Mouse (Mus musculus) gastrocnemius, postnatal 36 days (tissue): ENCODE measurements around the gene Focad. TPM values are rescaled to one million over a fixed set of nuclear protein-coding genes. Genes with fewer than 3 reads are reported as not detected.
"Not testable (repeated sequence)": the region's sequence is repeated elsewhere in the genome, so short reads cannot be mapped to it uniquely, and the experiment has no call there.

Experiments used
- DNase-seq, 2 experiments: peaks; one replicate each; pipeline ENCODE4 v3.0.0; 2022
- intact Hi-C: fragments of 180-260 bp; cut with DNase I; formaldehyde crosslinking; loops from one replicate; pipeline ENCODE4 v1.15.1; 2025
- total RNA-seq, 2 experiments: library from RNA; stranded (reverse); gene quantifications; 2 replicates each; pipeline ENCODE4 v1.2.3; 2021

Focad gene
- total RNA-seq, 2 experiments from 2014 or later, result 8.5 to 10.9 TPM

DNA sequence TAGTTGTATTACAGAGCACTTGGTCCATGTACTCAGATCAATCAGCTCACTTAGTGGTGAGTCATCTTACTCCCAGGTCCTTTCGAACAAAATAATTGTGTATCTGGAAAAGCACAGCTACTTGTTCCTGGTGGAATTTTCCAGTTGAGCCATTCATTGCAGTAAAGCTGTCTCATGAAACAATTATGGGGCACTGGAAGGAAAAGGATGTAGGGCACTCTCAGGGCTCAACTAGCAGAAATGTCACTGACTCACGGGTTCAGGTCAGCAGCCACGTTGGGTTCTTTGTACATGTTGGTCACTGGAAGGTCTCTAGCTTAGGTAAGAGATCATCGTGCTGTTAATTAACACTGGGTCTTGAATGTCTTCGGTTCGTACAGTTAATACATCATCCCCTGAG lies 275.5 kb downstream of the Focad start:
- intact Hi-C loops, result no loop called here
- no peak for DNase-seq

- no peak for DNase-seq
- intact Hi-C loops, result no loop called here
Measured at GRCm38 (mm10) chr4:88370819-88371218, 276.4 kb downstream of the Focad start.

DNA sequence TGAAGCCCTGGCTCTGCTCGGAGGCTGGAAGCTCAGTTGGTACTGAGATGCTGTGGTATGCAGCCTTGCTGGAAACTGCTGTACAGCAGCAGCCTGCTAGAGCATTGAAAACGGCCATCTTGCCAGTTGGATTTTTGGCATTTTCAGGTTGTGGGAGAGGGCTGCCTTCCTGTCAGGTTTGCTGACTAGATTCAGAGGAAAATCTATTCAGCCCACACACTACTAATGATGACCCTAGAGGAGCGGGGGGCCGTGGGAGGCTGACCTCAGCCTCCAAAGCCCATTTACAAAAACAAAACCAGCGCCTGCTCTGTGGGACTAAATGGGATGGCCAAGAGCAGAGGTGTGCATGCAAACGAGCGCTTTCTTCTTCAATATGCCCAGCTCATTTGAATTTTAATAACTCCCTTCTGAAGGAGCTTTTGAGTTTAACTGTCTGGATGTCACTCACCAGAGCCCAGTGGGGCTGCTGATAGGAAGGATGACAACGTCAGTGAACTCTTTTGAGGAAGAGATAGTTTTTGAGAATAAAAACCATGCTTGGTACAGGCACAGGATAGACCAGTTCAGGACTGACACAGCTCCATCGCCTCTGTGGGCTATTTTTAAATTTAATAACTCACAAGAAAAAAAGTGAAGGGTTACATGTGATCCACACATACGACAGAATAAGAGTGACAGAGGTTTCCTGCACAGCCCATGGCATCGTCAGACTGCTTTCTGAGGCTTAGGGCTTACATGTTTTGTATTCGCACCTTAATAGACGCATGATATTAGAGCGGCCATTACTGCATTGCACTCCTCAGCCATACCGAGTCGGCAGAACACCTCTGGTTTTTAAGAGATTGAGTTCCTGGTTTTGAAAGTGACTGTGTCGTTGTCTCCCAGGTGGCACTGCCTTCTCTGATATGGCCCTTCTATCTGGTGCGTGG lies 278.1 kb downstream of the Focad start:
- intact Hi-C loops, result no loop called here
- DNase-seq, result no peak

DNA sequence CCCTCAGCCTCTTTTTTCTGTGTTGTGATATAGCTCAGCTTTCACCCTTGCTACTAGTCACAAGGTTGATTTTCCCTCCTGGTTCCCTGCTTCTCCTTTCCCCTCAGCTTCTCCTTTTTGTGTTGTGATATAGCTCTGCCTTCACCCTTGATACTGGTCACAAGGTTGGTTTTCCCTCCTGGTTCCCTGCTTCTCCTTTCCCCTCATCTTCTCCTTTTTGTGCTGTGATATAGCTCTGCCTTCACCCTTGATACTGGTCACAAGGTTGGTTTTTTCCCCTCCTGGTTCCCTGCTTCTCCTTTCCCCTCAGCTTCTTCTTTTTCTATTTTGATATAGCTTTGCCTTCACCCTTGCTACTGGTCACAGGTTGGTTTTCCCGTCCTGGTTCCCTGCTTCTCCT lies 295.6 kb downstream of the Focad start:
- DNase-seq, result no peak
- intact Hi-C loops, result no loop called here

DNA sequence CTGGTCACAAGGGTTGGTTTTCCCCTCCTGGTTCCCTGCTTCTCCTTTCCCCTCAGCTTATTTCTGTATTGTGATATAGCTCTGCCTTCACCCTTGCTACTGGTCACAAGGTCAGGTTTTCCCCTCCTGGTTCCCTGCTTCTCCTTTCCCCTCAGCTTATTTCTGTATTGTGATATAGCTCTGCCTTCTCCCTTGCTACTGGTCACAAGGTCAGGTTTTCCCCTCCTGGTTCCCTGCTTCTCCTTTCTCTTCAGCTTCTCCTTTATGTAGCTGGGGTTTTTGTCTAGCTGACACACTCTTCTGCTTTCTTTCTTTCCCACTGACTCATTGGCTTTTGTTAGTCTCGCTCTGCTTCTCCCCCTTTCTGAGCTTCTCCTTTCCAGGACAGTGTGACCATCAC lies 296.2 kb downstream of the Focad start:
- DNase-seq, intact Hi-C loops: not testable (repeated sequence)

DNA sequence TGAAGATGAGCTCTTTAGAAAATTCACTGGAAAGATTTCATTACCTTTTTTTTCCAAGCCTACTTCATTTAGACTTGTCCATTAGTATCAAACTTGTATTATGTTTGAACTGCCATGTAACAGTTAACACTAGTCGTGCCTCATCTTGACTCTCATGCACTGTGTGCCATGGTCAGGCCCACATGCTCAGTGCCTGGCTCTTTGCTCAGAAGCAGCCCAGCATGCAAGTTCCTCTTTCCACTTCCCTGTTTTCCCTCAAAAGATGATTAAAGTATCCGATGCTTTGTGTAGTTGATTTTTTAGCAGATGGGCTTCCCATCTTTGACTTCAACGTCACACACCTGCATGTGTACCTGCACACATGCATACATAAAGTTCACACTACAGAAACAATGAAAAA lies 301.3 kb downstream of the Focad start:
- intact Hi-C loops, result no loop called here
- DNase-seq, result no peak

- no peak for DNase-seq
- intact Hi-C loops, result no loop called here
Measured at GRCm38 (mm10) chr4:88396995-88397521, 302.6 kb downstream of the Focad start.

DNA sequence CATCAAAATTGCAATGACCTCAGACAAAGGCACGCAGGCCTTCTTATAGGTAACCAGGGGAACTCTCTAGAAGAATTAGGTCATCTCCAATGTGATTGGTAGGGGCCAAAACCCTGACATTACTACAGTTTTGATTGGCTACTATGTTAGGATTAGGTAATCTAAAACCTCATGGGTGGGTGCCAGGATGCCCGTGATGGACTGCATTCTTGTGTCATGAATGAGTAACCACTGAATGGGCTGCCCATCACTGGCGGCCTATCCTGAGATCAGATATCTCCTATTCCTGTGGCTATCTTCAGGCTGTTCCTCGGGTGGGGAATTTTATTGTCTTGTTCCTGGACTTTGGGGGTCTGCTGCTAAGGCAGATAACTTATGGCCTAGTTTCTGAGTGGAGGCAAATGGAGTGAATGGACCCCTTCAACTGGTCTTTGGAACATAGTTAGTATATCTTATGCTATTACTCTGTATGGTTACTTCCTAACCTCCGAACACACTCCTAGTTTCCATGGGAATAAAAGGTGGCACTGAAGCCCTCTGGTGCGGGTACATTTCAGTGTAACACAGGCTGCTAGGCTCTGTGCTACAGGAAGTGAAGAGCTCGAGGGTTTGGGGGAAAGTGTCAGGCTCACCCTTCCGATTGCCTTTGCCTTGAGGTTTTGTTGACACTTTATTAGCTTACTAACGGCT lies 306.0 kb downstream of the Focad start:
- intact Hi-C loops, result no loop called here
- no peak for DNase-seq

GRCm38 (mm10) chr4:88400992-88401313 lies 306.5 kb downstream of the Focad start:
- no peak for DNase-seq
- intact Hi-C loops, result no loop called here

DNA sequence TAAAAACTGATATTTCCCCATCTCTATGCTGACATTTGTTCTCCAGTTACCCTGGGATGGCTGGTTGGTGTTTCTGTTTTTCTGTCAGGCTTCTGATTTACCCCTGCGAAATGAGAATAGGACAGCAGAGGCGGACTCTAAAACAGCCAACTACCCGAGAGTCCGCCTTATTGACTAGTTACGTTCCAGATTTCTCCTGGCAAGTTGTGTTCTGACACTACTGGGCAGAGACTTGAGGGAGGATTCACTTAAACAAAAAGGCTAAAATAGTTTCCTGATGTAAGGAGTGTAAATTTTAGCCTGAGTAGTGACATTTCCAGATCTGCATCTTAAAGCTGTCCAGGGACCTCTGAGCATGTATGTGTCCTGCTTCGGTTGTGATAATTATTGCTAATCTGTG lies 308.5 kb downstream of the Focad start:
- intact Hi-C loops, result no loop called here
- DNase-seq, result no peak

GRCm38 (mm10) chr4:88406887-88407696 lies 312.7 kb downstream of the Focad start:
- intact Hi-C loops, result no loop called here
- DNase-seq, result no peak

DNA sequence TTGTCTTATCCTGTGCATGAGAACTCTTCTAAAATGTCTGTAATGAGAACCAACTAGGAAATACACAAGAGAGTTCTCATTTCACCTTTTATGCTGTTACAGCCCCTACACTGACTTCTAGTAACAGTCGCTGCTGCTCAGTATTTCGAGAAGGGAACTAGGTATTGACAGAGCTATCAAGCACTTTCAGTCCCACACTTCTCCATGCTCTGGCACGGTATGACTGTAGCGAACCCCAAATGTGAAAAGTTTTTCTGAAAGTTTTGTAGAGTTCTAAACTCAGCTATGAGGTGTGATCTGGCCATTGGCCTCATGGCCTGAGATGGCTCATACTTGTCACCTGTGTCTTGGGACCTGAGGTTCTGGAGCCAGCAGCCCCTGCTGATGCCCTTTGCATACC lies 314.9 kb downstream of the Focad start:
- intact Hi-C loops, result no loop called here
- DNase-seq, result no peak

DNA sequence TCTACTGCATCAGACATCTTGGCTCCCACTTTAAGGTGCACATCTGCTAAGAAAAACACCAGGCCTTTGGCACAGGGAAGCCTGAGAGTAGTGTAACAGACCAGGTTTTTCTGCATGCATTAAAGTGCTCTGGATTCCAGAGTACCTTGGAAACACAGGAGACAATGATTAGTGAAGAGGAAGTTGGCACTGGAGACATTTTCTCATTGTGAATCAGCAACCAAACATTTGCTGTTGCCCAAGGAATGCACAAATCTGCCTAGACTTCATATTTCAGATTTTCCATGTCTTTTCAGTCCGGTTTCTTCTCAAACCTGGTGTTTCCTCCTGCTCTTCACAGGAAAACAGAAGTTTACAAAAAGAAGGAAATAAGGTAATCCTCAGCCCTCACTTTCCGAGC lies 317.9 kb downstream of the Focad start:
- intact Hi-C loops, result no loop called here
- DNase-seq, result no peak

- intact Hi-C loops, result no loop called here
- no peak for DNase-seq
Measured at GRCm38 (mm10) chr4:88415017-88415416, 320.6 kb downstream of the Focad start.

GRCm38 (mm10) chr4:88419378-88419777 lies 324.9 kb downstream of the Focad start:
- no peak for DNase-seq
- intact Hi-C loops, result no loop called here

DNA sequence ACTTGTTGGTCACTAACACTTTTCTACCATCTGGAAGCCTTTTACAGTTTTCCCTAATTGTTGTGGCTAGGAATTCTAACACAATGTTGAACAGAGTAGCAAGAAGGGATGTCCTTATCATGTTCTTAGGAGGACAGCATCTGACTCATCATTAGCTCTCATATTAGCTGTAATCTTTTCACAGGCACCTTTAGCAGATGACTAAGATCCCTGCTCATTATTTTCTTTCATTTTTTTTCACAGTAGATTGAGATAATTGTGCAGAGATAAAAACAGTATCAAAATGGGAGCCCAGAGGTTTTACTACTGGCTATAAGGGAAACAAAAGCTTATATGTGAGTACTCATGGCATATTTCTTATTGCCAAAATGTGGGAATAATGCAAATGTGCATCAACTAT lies 330.1 kb downstream of the Focad start:
- intact Hi-C loops, result no loop called here
- DNase-seq, result no peak

DNA sequence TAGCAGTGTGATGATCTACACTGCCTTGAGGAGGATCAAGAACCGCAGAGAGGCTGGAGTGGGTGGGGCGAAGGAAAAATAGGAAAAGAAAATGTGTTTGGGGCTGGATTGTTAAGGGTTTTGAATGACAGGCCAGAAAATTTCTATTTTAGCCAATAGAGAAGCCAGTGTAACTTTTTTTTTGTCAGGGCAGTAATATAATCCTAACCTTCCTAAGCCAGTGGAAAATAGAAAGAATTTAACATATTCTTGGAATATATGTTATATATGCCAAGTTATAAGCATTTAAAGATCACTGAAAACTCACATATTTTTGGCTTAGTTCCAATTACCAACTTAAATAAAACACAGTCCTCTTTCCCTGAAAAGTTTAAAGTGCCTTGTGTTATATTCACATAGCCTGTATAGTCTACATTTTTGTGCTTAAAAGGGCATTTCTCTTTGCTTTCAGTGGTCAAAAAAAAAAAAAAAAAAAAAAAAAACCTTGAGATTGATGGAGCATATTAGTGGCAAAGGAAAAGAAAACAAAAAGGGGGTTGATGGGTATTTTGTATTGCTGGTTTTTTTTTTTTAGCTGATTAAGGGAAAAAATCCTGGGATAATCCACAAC lies 333.3 kb downstream of the Focad start:
- intact Hi-C loops, result no loop called here
- DNase-seq, result no peak

DNA sequence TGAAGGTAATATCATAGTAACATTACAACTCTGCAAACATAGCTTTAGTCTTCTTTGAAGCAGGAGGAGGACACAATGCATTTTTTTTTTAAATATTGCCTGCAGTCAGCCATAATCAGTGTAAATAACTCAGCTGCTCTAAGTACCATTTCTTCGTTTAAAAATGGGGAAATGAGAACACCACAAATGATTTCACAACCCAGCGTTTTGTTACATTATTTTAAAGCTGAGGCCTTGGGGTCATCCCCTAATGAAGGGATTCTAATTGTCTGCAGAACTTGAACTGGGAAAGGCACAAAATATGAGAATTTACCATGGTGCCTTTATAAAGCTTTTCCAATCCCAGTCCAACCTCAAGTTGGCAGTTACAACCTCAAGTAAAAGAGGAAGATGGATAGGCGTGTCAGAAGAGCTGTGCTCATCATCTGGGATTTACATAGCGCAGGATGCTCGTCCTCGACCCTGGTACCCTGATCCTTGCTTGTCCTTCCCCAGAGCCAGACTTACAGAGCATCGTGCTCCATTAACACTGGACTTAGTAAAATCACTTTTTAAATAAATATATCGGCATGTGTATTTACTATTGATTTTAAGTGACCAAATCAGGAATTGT lies 338.1 kb downstream of the Focad start:
- intact Hi-C loops, result no loop called here
- DNase-seq, result no peak

DNA sequence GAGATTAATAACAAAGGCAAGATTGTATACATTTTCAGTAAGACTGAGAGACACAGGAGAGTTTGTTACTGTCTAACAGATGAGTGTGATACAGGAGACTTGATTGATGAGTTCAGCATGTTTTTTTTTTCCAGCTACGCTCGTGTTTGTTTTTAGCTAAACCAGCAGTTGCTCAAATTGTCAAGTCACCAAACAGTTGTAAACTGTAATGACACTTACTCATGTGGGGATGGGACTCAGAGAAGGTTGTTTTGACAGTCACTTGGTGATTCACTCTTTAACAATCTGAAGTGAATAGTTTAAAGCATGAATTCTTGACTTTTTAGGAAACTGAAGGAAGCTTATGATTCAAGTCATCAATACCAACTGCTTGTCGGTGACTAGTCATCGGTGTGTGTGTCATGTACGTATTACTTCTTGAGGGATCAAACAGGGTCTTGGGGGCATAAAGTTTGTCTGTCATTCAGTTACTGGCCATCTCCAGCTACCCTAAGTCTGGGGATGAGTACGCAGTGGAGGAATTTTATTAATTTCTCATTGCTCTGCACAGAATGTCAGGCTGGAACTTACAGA lies 342.2 kb downstream of the Focad start:
- no peak for DNase-seq
- intact Hi-C loops, result no loop called here

- intact Hi-C loops, result no loop called here
- DNase-seq, result no peak
Measured at GRCm38 (mm10) chr4:88437166-88437565, 342.7 kb downstream of the Focad start.
